29 mouse cellular contexts compared by ENCODE assay signal in genomic region chr9:70695723-70696122, GRCm38 (mm10). TPM values are rescaled to one million over a fixed set of nuclear protein-coding genes. Genes with fewer than 3 reads are reported as not detected.
DNase-seq lines count a peak whose midpoint lies in the region; ATAC-seq and TF ChIP-seq lines count a peak whose summit lies in the region.
"Had no signal": no experiment of that assay in that cellular context is flagged by ENCODE, and none has a peak within 500 bp of the region (broad histone marks: within the 10 kb centered on the region; RNA-seq: fewer than 3 reads in every experiment).

No protein-coding gene starts in this region.

- TF ChIP-seq EP300 in liver, embryonic 14.5 days (IDR thresholded peaks at IDR 0.05; ENCODE audit: low read depth), result no peak

- DNase-seq in CD4-positive, CD25-positive, alpha-beta regulatory T cell, adult 2 months (ENCODE audit: low read depth, low spot score), result peak; percentile 54
- no peak for DNase-seq in liver, embryonic 14.5 days (ENCODE audit: low read depth in 3 of 3, low spot score in 3 of 3)
- DNase-seq in liver, result no peak
- peak; percentile 4 for DNase-seq in T-cell, adult 2 months (ENCODE audit: low spot score)
- DNase-seq in splenic B cell, adult 2 months (ENCODE audit: low read depth, low spot score), result peak; percentile 37
- DNase-seq: adrenal gland, adult 2 months; adrenal gland, postnatal 36 days; cerebellum, adult 18-20 months; cerebellum, postnatal 14 days; gastrocnemius, postnatal 10 days; heart, postnatal 36 days; kidney, adult 11 months; kidney, postnatal 14 days; right cerebral cortex, postnatal 14 days; thymus, adult 18-20 months had no signal

- H3K9me3 ChIP-seq in liver, embryonic 14.5 days (ENCODE audit: control insufficient read depth, low read length), result no peaks in the 10 kb centered on the region
- H3K9me3 ChIP-seq in heart, embryonic 12.5 days (replicated peaks), result no peaks in the 10 kb centered on the region
- H3K9me3 ChIP-seq in neural tube, embryonic 15.5 days (replicated peaks), result no peaks in the 10 kb centered on the region
- H3K9me3 ChIP-seq: embryonic facial prominence, embryonic 10.5 days; embryonic facial prominence, embryonic 15.5 days; forebrain, embryonic 12.5 days; heart, embryonic 15.5 days; hindbrain, embryonic 13.5 days; lung, embryonic 15.5 days; midbrain, embryonic 12.5 days; neural tube, embryonic 13.5 days had no signal

- no peak overlapping the region for H3K4me2 ChIP-seq in liver, embryonic 14.5 days (ENCODE audit: low read depth)
- no peak overlapping the region for H3K4me2 ChIP-seq in heart, embryonic 12.5 days
- no peak overlapping the region for H3K4me2 ChIP-seq in neural tube, embryonic 15.5 days
- H3K4me2 ChIP-seq: embryonic facial prominence, embryonic 15.5 days; forebrain, embryonic 12.5 days; heart, embryonic 15.5 days; hindbrain, embryonic 13.5 days; lung, embryonic 15.5 days; midbrain, embryonic 12.5 days; neural tube, embryonic 13.5 days had no signal

- peak; percentile 13; the same call in 1 of the 2 replicates for TF ChIP-seq CTCF in liver, embryonic 14.5 days (IDR thresholded peaks at IDR 0.05; ENCODE audit: low read depth)

- WGBS in liver, embryonic 14.5 days (ENCODE audit: insufficient replicate concordance), result 56% methylated on average over 2 of the region's 2 CpGs
- whole genome bisulfite sequencing in heart, embryonic 12.5 days, result 81% methylated on average over 2 of the region's 2 CpGs
- 97% methylated on average over 2 of the region's 2 CpGs for WGBS in neural tube, embryonic 15.5 days

- no peak overlapping the region for H3K9ac ChIP-seq in liver, embryonic 14.5 days (replicated peaks)
- H3K9ac ChIP-seq in heart, embryonic 12.5 days, result no peak overlapping the region
- no peak overlapping the region for H3K9ac ChIP-seq in neural tube, embryonic 15.5 days (replicated peaks)
- H3K9ac ChIP-seq: embryonic facial prominence, embryonic 15.5 days; forebrain, embryonic 12.5 days; heart, embryonic 15.5 days; hindbrain, embryonic 13.5 days; lung, embryonic 15.5 days; midbrain, embryonic 12.5 days; neural tube, embryonic 13.5 days had no signal

- peaks cover 36 to 51% of the 10 kb centered on the region in 2 experiments for H3K4me1 ChIP-seq in liver, embryonic 14.5 days (replicated peaks; ENCODE audit: control insufficient read depth in 2 of 2, insufficient read depth in 2 of 2, low read length in 1 of 2)
- H3K4me1 ChIP-seq in heart, embryonic 12.5 days (replicated peaks), result peaks cover 15% of the 10 kb centered on the region
- no peaks in the 10 kb centered on the region for H3K4me1 ChIP-seq in neural tube, embryonic 15.5 days
- H3K4me1 ChIP-seq: embryonic facial prominence, embryonic 10.5 days; embryonic facial prominence, embryonic 15.5 days; hindbrain, embryonic 13.5 days; neural tube, embryonic 13.5 days had no signal

- ATAC-seq in CD4-positive, CD25-positive, alpha-beta regulatory T cell, adult 4 months, result no peak
- ATAC-seq in liver, embryonic 14.5 days (ENCODE audit: insufficient read depth), result peak; percentile 46; the same call in 1 of the 2 replicates
- no peak for ATAC-seq in heart, embryonic 12.5 days (ENCODE audit: insufficient number of reproducible peaks, low FRiP score)
- ATAC-seq in neural tube, embryonic 15.5 days (ENCODE audit: low FRiP score), result no peak
- ATAC-seq: activated CD4-positive, CD25-positive, alpha-beta regulatory T cell, adult 4 months had no signal

- no peaks in the 10 kb centered on the region for H3K27me3 ChIP-seq in liver, embryonic 14.5 days (ENCODE audit: control insufficient read depth, insufficient read depth, low read length)
- H3K27me3 ChIP-seq in splenic B cell, adult 2 months (ENCODE audit: control insufficient read depth, insufficient read depth, low read length, poor library complexity, severe bottlenecking), result no peaks in the 10 kb centered on the region
- H3K27me3 ChIP-seq in heart, embryonic 12.5 days (replicated peaks), result no peaks in the 10 kb centered on the region
- H3K27me3 ChIP-seq in neural tube, embryonic 15.5 days (replicated peaks), result no peaks in the 10 kb centered on the region
- H3K27me3 ChIP-seq: embryonic facial prominence, embryonic 15.5 days; forebrain, embryonic 12.5 days; heart, embryonic 15.5 days; hindbrain, embryonic 13.5 days; lung, embryonic 15.5 days; midbrain, embryonic 12.5 days; neural tube, embryonic 13.5 days had no signal

- no peaks in the 10 kb centered on the region for H3K36me3 ChIP-seq in liver, embryonic 14.5 days (replicated peaks; ENCODE audit: control insufficient read depth, insufficient read depth, low read depth)
- no peaks in the 10 kb centered on the region for H3K36me3 ChIP-seq in splenic B cell, adult 2 months (ENCODE audit: control insufficient read depth, insufficient read depth, low read length, poor library complexity, severe bottlenecking)
- no peaks in the 10 kb centered on the region for H3K36me3 ChIP-seq in heart, embryonic 12.5 days
- no peaks in the 10 kb centered on the region for H3K36me3 ChIP-seq in neural tube, embryonic 15.5 days
- H3K36me3 ChIP-seq: embryonic facial prominence, embryonic 10.5 days; embryonic facial prominence, embryonic 15.5 days; forebrain, embryonic 12.5 days; heart, embryonic 15.5 days; hindbrain, embryonic 13.5 days; lung, embryonic 15.5 days; midbrain, embryonic 12.5 days; neural tube, embryonic 13.5 days had no signal

- H3K27ac ChIP-seq in liver, embryonic 14.5 days, result no peak overlapping the region
- H3K27ac ChIP-seq in heart, embryonic 12.5 days (ENCODE audit: poor library complexity, severe bottlenecking), result no peak overlapping the region
- H3K27ac ChIP-seq in neural tube, embryonic 15.5 days (replicated peaks), result no peak overlapping the region
- H3K27ac ChIP-seq: embryonic facial prominence, embryonic 10.5 days; embryonic facial prominence, embryonic 15.5 days; forebrain, embryonic 12.5 days; heart, embryonic 15.5 days; hindbrain, embryonic 13.5 days; lung, embryonic 15.5 days; midbrain, embryonic 12.5 days; neural tube, embryonic 13.5 days had no signal

- H3K4me3 ChIP-seq in liver, embryonic 14.5 days (ENCODE audit: insufficient read depth in 1 of 2, low read depth in 2 of 2, low read length in 2 of 2), result no peak overlapping the region
- H3K4me3 ChIP-seq in heart, embryonic 12.5 days, result no peak overlapping the region
- no peak overlapping the region for H3K4me3 ChIP-seq in neural tube, embryonic 15.5 days (replicated peaks)
- H3K4me3 ChIP-seq: embryonic facial prominence, embryonic 10.5 days; embryonic facial prominence, embryonic 15.5 days; forebrain, embryonic 12.5 days; heart, embryonic 15.5 days; hindbrain, embryonic 13.5 days; lung, embryonic 15.5 days; midbrain, embryonic 12.5 days; myocyte; neural tube, embryonic 13.5 days had no signal

RNA-seq across cellular contexts. Expression of gene Adam10, which starts 16.9 kb away (rescaled TPM):
- 10 to 100 TPM; 62.4 to 65.8 TPM for polyA plus RNA-seq in CD4-positive, CD25-positive, alpha-beta regulatory T cell, adult 4 months (2017; shearing (Covaris generic))
- polyA plus RNA-seq in liver, embryonic 14.5 days (2012; rRNA removed), result 27.6 and 37.2 TPM in 2 replicates
- polyA plus RNA-seq in liver, embryonic 14.5 days (2014; fragmentation: Nextera tagmentation; extraction: Ambion mirVana), result 55.2 and 61.5 TPM in 2 replicates
- polyA plus RNA-seq in heart, embryonic 12.5 days (2016; fragmentation: Nextera tagmentation; extraction: Ambion mirVana), result 106 and 107 TPM in 2 replicates
- 53.1 and 59.5 TPM in 2 replicates for polyA plus RNA-seq in neural tube, embryonic 15.5 days (2015; fragmentation: Nextera tagmentation; extraction: Ambion mirVana)

RNA-seq across cellular contexts. Expression of gene Mindy2, which starts 38.7 kb away (rescaled TPM):
- 10 to 100 TPM in 1 of 2 experiments, 1 to 10 TPM in 1; 9.1 to 20.3 TPM for polyA plus RNA-seq in CD4-positive, CD25-positive, alpha-beta regulatory T cell, adult 4 months (2017; shearing (Covaris generic))
- polyA plus RNA-seq in liver, embryonic 14.5 days (2012; rRNA removed), result 5.2 and 7.8 TPM in 2 replicates
- polyA plus RNA-seq in liver, embryonic 14.5 days (2014; fragmentation: Nextera tagmentation; extraction: Ambion mirVana), result 13.7 and 15.3 TPM in 2 replicates
- polyA plus RNA-seq in heart, embryonic 12.5 days (2016; fragmentation: Nextera tagmentation; extraction: Ambion mirVana), result 14.7 and 16.1 TPM in 2 replicates
- polyA plus RNA-seq in neural tube, embryonic 15.5 days (2015; fragmentation: Nextera tagmentation; extraction: Ambion mirVana), result 19.3 and 22.3 TPM in 2 replicates

RNA-seq across cellular contexts. Expression of gene Gm10642, which starts 39.7 kb away (rescaled TPM):
- under 1 TPM; 0.39 to 0.61 TPM for polyA plus RNA-seq in CD4-positive, CD25-positive, alpha-beta regulatory T cell, adult 4 months (2017; shearing (Covaris generic))
- polyA plus RNA-seq in liver, embryonic 14.5 days (2012; rRNA removed), result 0.47 and 0.50 TPM in 2 replicates
- polyA plus RNA-seq in liver, embryonic 14.5 days (2014; fragmentation: Nextera tagmentation; extraction: Ambion mirVana), result 0.66 and 0.86 TPM in 2 replicates
- polyA plus RNA-seq in heart, embryonic 12.5 days (2016; fragmentation: Nextera tagmentation; extraction: Ambion mirVana), result 0.36 and 0.54 TPM in 2 replicates
- 0.42 and 0.74 TPM in 2 replicates for polyA plus RNA-seq in neural tube, embryonic 15.5 days (2015; fragmentation: Nextera tagmentation; extraction: Ambion mirVana)
- polyA plus RNA-seq: kidney, embryonic 14.5 days had no signal

Comparison
In these comparisons a context has a peak if more than half of its experiments do, and no peak if none do; other contexts are left out.
1. DNase-seq: peak in CD4-positive, CD25-positive, alpha-beta regulatory T cell, adult 2 months (single experiment), T-cell, adult 2 months (single experiment) and splenic B cell, adult 2 months (single experiment); none in liver, embryonic 14.5 days (0 of 3) and liver (single experiment).